Mouse (Mus musculus): ENCODE measurements at regions not wholly inside any gene's neighbourhood (a gene's known extent, or its start where the extent isn't known, plus 50 kb on each side); places are given as distances from the start of the nearest gene placed in this dataset.

DNA sequence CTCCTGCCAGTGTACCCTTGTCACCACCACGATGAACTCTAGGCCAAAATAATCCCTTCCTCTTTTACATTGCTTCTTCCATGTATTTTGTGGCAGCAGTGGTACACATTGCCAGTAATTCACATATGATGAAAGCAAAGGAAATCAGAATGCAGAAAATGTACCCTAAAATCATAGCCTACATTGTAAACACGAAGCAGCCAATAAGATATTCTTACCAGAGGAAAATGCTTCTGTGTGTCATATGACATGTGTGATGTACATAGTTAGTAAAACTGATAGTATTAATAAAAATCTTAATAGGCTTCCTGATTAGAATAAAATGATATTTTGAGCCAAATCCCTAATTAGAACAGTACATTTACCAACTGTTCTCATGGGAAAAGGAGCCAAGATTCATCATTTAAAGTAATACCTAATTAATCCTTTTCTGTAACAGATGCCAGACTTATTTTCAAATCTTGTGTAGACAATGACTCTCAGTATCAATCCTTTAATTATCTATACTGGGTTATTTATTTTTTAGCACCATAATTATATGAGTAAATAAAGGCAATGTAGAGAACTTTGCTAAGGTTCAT lies 88.3 kb upstream of the Prmt6 start:
- TF ChIP-seq CTCF (IDR thresholded peaks at IDR 0.05; ENCODE audit: borderline replicate concordance, extremely low read depth, insufficient read depth, insufficient read length) (no peak), POLR2A (IDR thresholded peaks at IDR 0.05; ENCODE audit: borderline replicate concordance, extremely low read depth, insufficient read depth, insufficient read length, poor library complexity, severe bottlenecking) (no peak)

Data from brain, embryonic 14.5 days (tissue).